Mouse (Mus musculus) layer of hippocampus, adult 8-10 months (tissue): ENCODE data around the gene Aacs. TPM values are rescaled to one million over a fixed set of nuclear protein-coding genes. Genes with fewer than 3 reads are reported as not detected.
"Not testable (repeated sequence)": the region's sequence is repeated elsewhere in the genome, so short reads cannot be mapped to it uniquely, and the experiment has no call there.

Experiments
- DNase-seq, 2 experiments: peaks; one replicate each; pipeline ENCODE4 v3.0.0; 2022; ENCODE audit warnings: low spot score in 2 of 2
- total RNA-seq, 4 experiments: library from RNA; stranded (reverse); gene quantifications; 2 replicates each; pipeline ENCODE4 v1.2.4; 2022

The Aacs gene
- total RNA-seq, 4 experiments from 2014 or later = 49.4 to 59.0 (median 51.7) TPM

DNA sequence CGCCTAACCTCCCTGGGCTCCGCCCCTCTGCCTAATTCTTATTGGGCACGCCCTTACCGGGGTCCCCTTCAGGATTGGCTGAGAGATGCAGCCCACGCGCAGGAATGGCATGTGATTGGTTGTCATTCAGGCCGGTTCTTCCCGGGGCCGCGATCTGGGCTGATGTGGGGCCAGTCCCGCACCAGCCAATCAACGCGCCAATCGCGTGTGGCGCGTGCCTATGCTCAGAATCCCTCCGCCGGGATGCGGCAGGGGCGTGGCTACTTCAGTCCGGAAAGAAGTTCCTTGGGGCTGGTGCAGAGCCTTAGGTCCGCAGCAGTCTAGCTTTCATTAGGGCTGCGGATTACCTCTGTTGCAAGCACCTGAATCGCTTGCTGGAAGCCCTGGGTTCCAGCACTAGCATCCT, 9.9 kb upstream of the Aacs start:
- DNase-seq = peak; percentile 98

DNA sequence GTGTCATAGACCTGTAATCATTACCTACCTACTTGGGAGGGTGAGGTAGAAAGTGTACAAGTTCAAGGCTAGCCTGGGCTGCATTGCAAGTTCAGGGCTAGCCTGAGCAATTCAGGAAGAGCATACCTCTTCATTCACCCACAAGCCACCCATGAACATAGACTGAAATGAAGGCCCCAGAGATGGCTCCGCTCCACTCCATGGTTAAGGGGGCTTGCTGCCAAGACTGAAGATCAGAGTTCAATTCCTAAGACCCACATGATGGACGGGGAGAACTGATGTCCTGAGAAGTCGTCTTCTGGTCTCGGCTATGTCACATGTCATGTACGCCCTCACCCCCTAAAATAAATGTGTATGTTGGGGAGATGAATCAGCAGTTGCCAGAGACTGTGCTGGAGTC, 9.1 kb upstream of the Aacs start:
- DNase-seq = no peak

- DNase-seq = no peak
These were observed 8.4 kb upstream of the Aacs start for GRCm38 (mm10) chr5:125467261-125467660.

- no peak for DNase-seq
These were observed 4.9 kb upstream of the Aacs start for GRCm38 (mm10) chr5:125470713-125471112.

DNA sequence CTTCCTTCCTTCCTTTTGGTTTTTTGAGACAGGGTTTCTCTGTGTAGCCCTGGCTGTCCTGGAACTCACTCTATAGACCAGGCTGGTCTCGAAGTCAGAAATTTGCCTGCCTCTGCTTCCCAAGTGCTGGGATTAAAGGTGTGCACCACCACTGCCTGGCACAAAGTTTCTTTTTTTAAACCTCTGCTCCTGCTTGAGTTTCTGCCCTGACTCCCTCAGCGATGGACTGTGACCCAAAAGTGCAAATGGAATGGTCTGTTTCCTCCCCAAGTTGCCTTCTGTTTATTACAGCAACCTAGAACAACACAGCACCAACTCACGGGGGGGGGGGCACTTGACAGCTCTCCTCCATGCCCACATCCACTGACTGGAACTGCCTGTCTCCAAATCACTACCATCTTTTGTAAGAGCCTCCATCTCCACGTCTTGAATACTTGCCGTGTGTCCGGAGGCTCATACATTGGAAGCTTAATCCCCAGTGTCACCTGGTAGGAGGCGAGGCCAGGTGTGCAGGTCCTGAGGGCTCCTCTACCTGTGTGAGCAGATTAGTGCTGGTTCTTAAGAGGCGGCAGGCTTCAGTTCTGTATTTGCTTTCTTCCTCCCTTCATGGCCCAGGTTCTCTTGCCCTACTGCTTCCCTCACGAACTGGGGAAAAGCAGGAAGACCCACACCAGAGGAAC, 2.7 kb upstream of the Aacs start:
- DNase-seq = no peak

- DNase-seq = no peak
These were observed 584 bp upstream of the Aacs start for GRCm38 (mm10) chr5:125475030-125475429.

DNA sequence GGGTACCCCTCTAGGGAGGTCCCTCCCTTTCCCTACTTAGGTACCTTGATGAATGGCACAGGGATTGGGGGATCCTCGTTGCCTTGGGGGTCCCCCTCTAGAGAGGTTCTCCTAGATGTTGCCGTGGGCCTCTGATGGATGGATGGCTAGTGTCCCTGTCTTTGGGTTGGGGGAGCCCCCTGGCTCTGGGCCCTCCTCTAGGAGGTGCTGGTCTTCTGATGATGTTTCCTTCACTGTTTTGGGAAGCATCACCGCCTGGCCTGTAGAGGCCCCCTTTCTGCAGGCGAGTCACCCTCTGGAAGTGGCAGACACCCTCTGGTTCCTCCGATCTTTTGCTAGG, 642 bp downstream of the Aacs start:
- DNase-seq = peak in 1 of 2 experiments; percentile 49

DNA sequence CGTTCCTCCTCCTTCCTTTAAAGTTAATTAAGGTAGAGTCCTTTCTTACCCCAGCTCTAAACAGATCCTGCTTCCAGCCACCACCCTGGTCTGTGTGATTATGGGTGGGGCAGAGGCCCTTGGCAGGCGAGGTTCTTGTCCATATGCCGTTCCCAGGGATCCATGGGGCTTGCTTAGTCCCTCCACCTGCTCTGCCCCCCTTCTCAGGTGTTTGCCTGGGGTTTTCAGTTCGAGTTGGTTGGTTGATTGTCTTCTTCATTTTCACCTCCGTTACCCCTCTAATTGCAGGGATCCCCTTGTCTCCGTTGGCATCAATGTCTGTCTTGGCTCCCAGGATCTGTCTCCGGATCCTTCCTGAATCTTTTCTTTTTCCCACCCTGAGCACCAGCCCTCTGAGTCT, 1.2 kb downstream of the Aacs start:
- no peak for DNase-seq

GRCm38 (mm10) chr5:125477533-125477932, 1.9 kb downstream of the Aacs start:
- no peak for DNase-seq

DNA sequence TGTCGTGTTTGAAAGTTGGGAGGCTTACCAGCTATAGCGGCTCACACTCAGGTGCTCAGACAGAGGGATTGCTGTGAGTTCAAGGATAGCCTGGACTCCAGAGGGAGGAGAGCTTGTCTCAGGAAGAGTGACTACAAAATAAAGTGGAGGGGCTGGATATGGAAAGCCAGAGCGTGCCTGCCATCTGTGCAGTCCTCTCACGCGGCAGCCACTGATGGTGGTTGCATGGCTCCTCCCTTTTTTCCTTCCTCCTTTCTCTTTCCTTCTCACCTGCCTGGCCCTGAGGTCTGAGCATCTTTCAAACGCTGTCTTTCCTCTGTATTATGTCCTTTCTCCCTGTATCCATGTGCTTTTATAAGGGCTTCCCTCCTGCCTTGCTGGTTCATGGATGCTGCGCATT, 2.4 kb downstream of the Aacs start:
- DNase-seq = no peak

DNA sequence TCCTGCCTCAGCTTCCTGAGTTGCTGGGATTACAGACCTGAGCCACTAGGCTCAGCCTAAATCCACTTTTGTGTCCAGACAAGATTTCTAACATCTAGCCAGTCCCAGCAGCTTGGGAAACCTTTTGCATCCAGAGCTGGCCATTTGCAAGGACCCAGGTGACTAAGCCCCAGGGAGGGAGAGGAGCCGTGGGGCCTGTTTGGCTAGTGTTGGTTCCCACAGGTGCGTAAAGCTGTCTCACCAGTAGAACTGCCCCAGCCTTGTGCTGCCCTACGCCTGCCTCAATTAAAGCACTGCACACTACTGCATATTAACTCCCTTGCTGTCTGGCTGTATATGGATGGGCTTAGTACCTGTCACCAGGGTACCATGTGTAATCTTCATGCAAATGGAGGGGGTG, 3.8 kb downstream of the Aacs start:
- DNase-seq = no peak

- no peak for DNase-seq
These were observed 5.0 kb downstream of the Aacs start for GRCm38 (mm10) chr5:125480434-125481231.

DNA sequence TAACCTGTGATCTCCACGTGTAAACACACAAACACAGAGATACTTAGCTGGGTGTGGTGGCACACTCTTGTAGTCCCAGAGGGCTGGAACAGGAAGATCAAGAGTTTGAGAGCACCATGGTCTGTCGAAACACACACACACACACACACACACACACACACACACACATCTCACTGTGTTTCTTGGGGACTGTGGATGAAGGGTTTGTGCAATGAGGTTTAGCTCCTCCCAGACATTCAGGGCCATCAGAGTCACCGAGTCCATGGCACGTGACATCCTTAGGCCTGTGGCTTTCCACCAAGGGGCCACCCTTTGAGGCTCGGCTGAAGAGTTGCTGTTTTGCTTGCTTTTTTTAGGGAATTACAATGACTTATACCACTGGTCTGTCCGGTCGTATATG, 6.9 kb downstream of the Aacs start:
- DNase-seq = no peak

GRCm38 (mm10) chr5:125483712-125484611, 8.3 kb downstream of the Aacs start:
- no peak for DNase-seq

- no peak for DNase-seq
These were observed 9.6 kb downstream of the Aacs start for GRCm38 (mm10) chr5:125485031-125485778.

DNA sequence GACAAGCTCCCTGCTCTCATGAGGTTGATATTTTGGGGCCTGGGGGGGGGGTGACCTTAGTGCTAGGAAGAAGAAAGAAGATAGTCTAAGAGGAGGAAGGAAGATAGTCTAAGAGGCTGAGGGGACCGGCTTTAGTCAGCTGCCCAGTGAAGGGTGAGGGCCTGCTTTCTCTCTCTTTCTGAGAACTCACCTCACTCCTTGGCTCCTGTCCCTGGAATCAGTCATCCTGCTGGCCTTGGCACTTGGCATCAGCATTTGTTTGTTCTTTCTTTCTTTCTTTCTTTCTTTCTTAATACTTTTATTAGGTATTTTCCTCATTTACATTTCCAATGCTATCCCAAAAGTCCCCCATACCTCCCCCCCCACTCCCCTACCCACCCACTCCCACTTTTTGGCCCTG, 10.5 kb downstream of the Aacs start:
- DNase-seq = no peak

DNA sequence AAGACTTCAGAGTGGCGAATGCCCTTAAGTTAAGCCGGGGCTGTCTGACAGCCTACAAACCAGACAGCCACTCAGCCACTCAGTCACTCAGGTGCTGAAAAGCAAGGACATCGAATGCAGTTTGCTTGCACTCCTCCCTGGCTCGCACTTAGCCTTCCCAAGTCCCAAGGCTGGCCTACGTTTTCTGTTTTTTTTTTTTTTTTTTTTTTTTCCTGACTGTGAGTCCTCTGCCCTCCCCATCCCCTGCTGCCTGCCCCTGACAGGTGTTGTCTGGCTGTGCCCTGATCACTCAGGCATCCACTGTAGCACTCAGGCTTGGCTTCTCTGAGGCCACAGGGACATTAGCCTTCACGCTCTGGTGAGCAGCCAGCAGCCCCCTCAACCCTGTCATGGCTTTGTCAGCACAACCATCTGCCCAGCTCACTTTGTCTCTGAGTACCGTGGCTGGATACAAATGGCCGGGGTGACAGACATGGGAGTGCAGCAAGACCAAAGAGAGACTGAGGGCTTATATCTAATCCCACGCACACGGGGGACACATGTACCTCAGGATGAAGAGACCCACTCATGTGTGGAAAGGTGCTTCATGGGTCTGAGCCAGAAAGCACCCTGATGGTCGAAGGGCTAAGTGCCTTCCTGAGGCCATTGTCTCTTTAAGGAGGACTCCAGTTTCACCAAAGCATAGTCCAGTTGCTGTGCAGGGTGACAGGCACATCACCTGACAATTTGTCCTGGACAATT, 11.9 kb downstream of the Aacs start:
- DNase-seq = no peak

DNA sequence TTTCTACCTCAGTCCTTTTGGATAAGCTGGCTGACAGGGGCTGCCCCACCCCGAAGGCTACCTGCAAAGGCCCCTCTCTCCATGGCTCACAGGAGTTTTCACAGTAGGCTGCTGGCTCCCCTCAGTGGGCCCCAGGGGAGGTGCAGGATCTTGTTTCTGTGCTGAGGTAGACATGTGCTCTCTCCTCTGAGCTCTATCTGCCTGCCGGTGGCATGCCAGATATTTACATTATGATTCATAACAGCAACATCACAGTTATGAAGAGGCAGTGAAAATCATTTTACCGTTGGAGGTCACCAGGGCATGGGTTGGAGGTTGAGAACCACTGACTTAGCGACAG, 12.5 kb downstream of the Aacs start:
- DNase-seq = no peak

- not testable (repeated sequence) for DNase-seq
These were observed 13.3 kb downstream of the Aacs start for GRCm38 (mm10) chr5:125488953-125489352.

- no peak for DNase-seq
These were observed 15.5 kb downstream of the Aacs start for GRCm38 (mm10) chr5:125491107-125491506.
